ENCODE assay signal across 13 mouse cellular contexts in genomic region chr7:78883726-78884060, GRCm38 (mm10). TPM values are rescaled to one million over a fixed set of nuclear protein-coding genes. Genes with fewer than 3 reads are reported as not detected.
DNase-seq lines count a peak whose midpoint lies in the region; ATAC-seq and TF ChIP-seq lines count a peak whose summit lies in the region.
"Had no signal": no experiment of that assay in that cellular context is flagged by ENCODE, and none has a peak within 500 bp of the region (broad histone marks: within the 10 kb centered on the region; RNA-seq: fewer than 3 reads in every experiment).

No protein-coding gene starts in this region.

- H3K9me3 ChIP-seq in embryonic facial prominence, embryonic 12.5 days = no peaks in the 10 kb centered on the region
- H3K9me3 ChIP-seq in forebrain, embryonic 12.5 days = no peaks in the 10 kb centered on the region
- no peaks in the 10 kb centered on the region for H3K9me3 ChIP-seq in hindbrain, embryonic 16.5 days (ENCODE audit: control insufficient read depth, low read length)
- no peaks in the 10 kb centered on the region for H3K9me3 ChIP-seq in midbrain, embryonic 16.5 days (replicated peaks; ENCODE audit: control insufficient read depth, low read length, poor library complexity, severe bottlenecking)
- H3K9me3 ChIP-seq in lung, postnatal 0 days (ENCODE audit: low read length) = no peaks in the 10 kb centered on the region
- H3K9me3 ChIP-seq: embryonic facial prominence, embryonic 15.5 days; liver, embryonic 15.5 days had no signal

- no peak overlapping the region for H3K27ac ChIP-seq in embryonic facial prominence, embryonic 12.5 days
- peak overlapping the region; percentile 84 for H3K27ac ChIP-seq in forebrain, embryonic 12.5 days
- peak overlapping the region; percentile 85 for H3K27ac ChIP-seq in hindbrain, embryonic 16.5 days (ENCODE audit: low read depth, low read length)
- peak overlapping the region; percentile 95 for H3K27ac ChIP-seq in midbrain, embryonic 16.5 days (ENCODE audit: low read length)
- H3K27ac ChIP-seq in lung, postnatal 0 days (ENCODE audit: low read length) = no peak overlapping the region
- H3K27ac ChIP-seq: embryonic facial prominence, embryonic 15.5 days; liver, embryonic 15.5 days had no signal

- peaks cover 59% of the 10 kb centered on the region for H3K27me3 ChIP-seq in embryonic facial prominence, embryonic 12.5 days
- peaks cover 6% of the 10 kb centered on the region for H3K27me3 ChIP-seq in forebrain, embryonic 12.5 days
- no peaks in the 10 kb centered on the region for H3K27me3 ChIP-seq in hindbrain, embryonic 16.5 days (replicated peaks; ENCODE audit: control insufficient read depth, insufficient read depth, low read length)
- no peaks in the 10 kb centered on the region for H3K27me3 ChIP-seq in midbrain, embryonic 16.5 days (ENCODE audit: control insufficient read depth, insufficient read depth, low read depth, low read length)
- peaks cover 27% of the 10 kb centered on the region for H3K27me3 ChIP-seq in lung, postnatal 0 days (replicated peaks; ENCODE audit: insufficient read depth, low read length)

- no peak overlapping the region for H3K9ac ChIP-seq in embryonic facial prominence, embryonic 12.5 days
- H3K9ac ChIP-seq in forebrain, embryonic 12.5 days = peak overlapping the region; percentile 68
- peak overlapping the region; percentile 74 for H3K9ac ChIP-seq in hindbrain, embryonic 16.5 days (ENCODE audit: low read depth, low read length)
- peak overlapping the region; percentile 72 for H3K9ac ChIP-seq in midbrain, embryonic 16.5 days (ENCODE audit: low read depth, low read length)
- no peak overlapping the region for H3K9ac ChIP-seq in lung, postnatal 0 days (replicated peaks; ENCODE audit: low read depth)
- H3K9ac ChIP-seq: embryonic facial prominence, embryonic 15.5 days; liver, embryonic 15.5 days had no signal

- 9% methylated on average over 8 of the region's 8 CpGs for WGBS in embryonic facial prominence, embryonic 12.5 days
- WGBS in forebrain, embryonic 12.5 days = 1% methylated on average over 8 of the region's 8 CpGs
- WGBS in hindbrain, embryonic 16.5 days = under 1% methylated on average over 8 of the region's 8 CpGs
- WGBS in midbrain, embryonic 16.5 days = 1% methylated on average over 8 of the region's 8 CpGs
- 11% methylated on average over 8 of the region's 8 CpGs for WGBS in lung, postnatal 0 days

- H3K36me3 ChIP-seq in embryonic facial prominence, embryonic 12.5 days = no peaks in the 10 kb centered on the region
- H3K36me3 ChIP-seq in forebrain, embryonic 12.5 days (replicated peaks) = 0 out of 2 replicates have a peak, but pooled peaks cover 3% of the 10 kb centered on the region
- H3K36me3 ChIP-seq in hindbrain, embryonic 16.5 days (ENCODE audit: control insufficient read depth, insufficient read depth, low read length) = no peaks in the 10 kb centered on the region
- no peaks in the 10 kb centered on the region for H3K36me3 ChIP-seq in midbrain, embryonic 16.5 days (ENCODE audit: control insufficient read depth, insufficient read depth, low read length)
- no peaks in the 10 kb centered on the region for H3K36me3 ChIP-seq in lung, postnatal 0 days (ENCODE audit: insufficient read depth, low read length)
- H3K36me3 ChIP-seq: embryonic facial prominence, embryonic 15.5 days; liver, embryonic 15.5 days had no signal

- peaks cover 25% of the 10 kb centered on the region; the same call in 1 of the 2 replicates for H3K4me1 ChIP-seq in embryonic facial prominence, embryonic 12.5 days
- peaks cover 70% of the 10 kb centered on the region for H3K4me1 ChIP-seq in forebrain, embryonic 12.5 days
- H3K4me1 ChIP-seq in hindbrain, embryonic 16.5 days (ENCODE audit: control insufficient read depth, insufficient read depth, low read depth, low read length) = peaks cover 41% of the 10 kb centered on the region
- peaks cover 45% of the 10 kb centered on the region for H3K4me1 ChIP-seq in midbrain, embryonic 16.5 days (ENCODE audit: control insufficient read depth, insufficient read depth, low read length)
- H3K4me1 ChIP-seq in lung, postnatal 0 days (ENCODE audit: insufficient read depth, low read depth, low read length) = no peaks in the 10 kb centered on the region
- H3K4me1 ChIP-seq: liver, embryonic 15.5 days had no signal

- TF ChIP-seq CTCF in lung, postnatal 0 days (IDR thresholded peaks at IDR 0.05) = no peak

- H3K4me2 ChIP-seq in embryonic facial prominence, embryonic 12.5 days (replicated peaks) = peak overlapping the region; percentile 56
- peak overlapping the region; percentile 87 for H3K4me2 ChIP-seq in forebrain, embryonic 12.5 days
- peak overlapping the region; percentile 77 for H3K4me2 ChIP-seq in hindbrain, embryonic 16.5 days (ENCODE audit: low read length)
- H3K4me2 ChIP-seq in midbrain, embryonic 16.5 days (ENCODE audit: low read length) = peak overlapping the region; percentile 61
- no peak overlapping the region for H3K4me2 ChIP-seq in lung, postnatal 0 days (replicated peaks; ENCODE audit: low read depth, low read length)
- H3K4me2 ChIP-seq: liver, embryonic 15.5 days had no signal

- no peak for DNase-seq in lung, postnatal 0 days (ENCODE audit: low spot score)
- DNase-seq in cerebellum, adult 18-20 months = no peak
- no peak for DNase-seq in frontal cortex, adult 2 months (ENCODE audit: extremely low spot score in 1 of 2, low spot score in 1 of 2)
- DNase-seq: adrenal gland, postnatal 25 days; cerebellum, adult 11-12 months; kidney, postnatal 14 days; thymus, adult 18-20 months had no signal

- no peak for ATAC-seq in embryonic facial prominence, embryonic 12.5 days (ENCODE audit: insufficient number of reproducible peaks, insufficient read depth, low FRiP score, low TSS enrichment)
- no peak for ATAC-seq in forebrain, embryonic 12.5 days (ENCODE audit: low FRiP score)
- ATAC-seq in hindbrain, embryonic 16.5 days = no peak
- no peak for ATAC-seq in midbrain, embryonic 16.5 days
- no peak for ATAC-seq in lung, postnatal 0 days

- TF ChIP-seq EP300 in lung, postnatal 0 days (IDR thresholded peaks at IDR 0.05) = no peak

- peak overlapping the region; percentile 26 for H3K4me3 ChIP-seq in embryonic facial prominence, embryonic 12.5 days
- H3K4me3 ChIP-seq in forebrain, embryonic 12.5 days (replicated peaks) = peak overlapping the region; percentile 58
- peak overlapping the region; percentile 64 for H3K4me3 ChIP-seq in hindbrain, embryonic 16.5 days (ENCODE audit: low read length)
- peak overlapping the region; percentile 75 for H3K4me3 ChIP-seq in midbrain, embryonic 16.5 days (ENCODE audit: low read depth, low read length)
- H3K4me3 ChIP-seq in lung, postnatal 0 days (ENCODE audit: low read depth, low read length) = no peak overlapping the region
- H3K4me3 ChIP-seq: liver, embryonic 15.5 days had no signal

RNA-seq across cellular contexts. Expression of gene Aen, which starts 12.0 kb away (rescaled TPM):
- polyA plus RNA-seq in embryonic facial prominence, embryonic 12.5 days (2016; fragmentation: Nextera tagmentation; extraction: Ambion mirVana) = 43.4 and 45.8 TPM in 2 replicates
- 55.2 and 57.4 TPM in 2 replicates for polyA plus RNA-seq in forebrain, embryonic 12.5 days (2016; fragmentation: Nextera tagmentation; extraction: Ambion mirVana)
- 57.7 and 65.3 TPM in 2 replicates for polyA plus RNA-seq in hindbrain, embryonic 16.5 days (2015; fragmentation: Nextera tagmentation; extraction: Ambion mirVana)
- polyA plus RNA-seq in midbrain, embryonic 16.5 days (2015; fragmentation: Nextera tagmentation; extraction: Ambion mirVana) = 48.5 and 54.0 TPM in 2 replicates
- 19.9 and 20.0 TPM in 2 replicates for polyA plus RNA-seq in lung, postnatal 0 days (2015; fragmentation: Nextera tagmentation; extraction: Ambion mirVana)
- 23.0 and 24.1 TPM in 2 replicates for polyA plus RNA-seq in frontal cortex, adult 2 months (2012; rRNA removed)

RNA-seq across cellular contexts. Expression of gene Isg20, which starts 29.5 kb away (rescaled TPM):
- polyA plus RNA-seq in embryonic facial prominence, embryonic 12.5 days (2016; fragmentation: Nextera tagmentation; extraction: Ambion mirVana) = 0.59 TPM in 1 of 2 replicates, not detected in the other
- polyA plus RNA-seq in forebrain, embryonic 12.5 days (2016; fragmentation: Nextera tagmentation; extraction: Ambion mirVana) = 0.29 TPM in 1 of 2 replicates, not detected in the other
- polyA plus RNA-seq in hindbrain, embryonic 16.5 days (2015; fragmentation: Nextera tagmentation; extraction: Ambion mirVana) = 1.6 and 2.1 TPM in 2 replicates
- 1.1 and 2.7 TPM in 2 replicates for polyA plus RNA-seq in midbrain, embryonic 16.5 days (2015; fragmentation: Nextera tagmentation; extraction: Ambion mirVana)
- 31.0 and 38.5 TPM in 2 replicates for polyA plus RNA-seq in lung, postnatal 0 days (2015; fragmentation: Nextera tagmentation; extraction: Ambion mirVana)
- polyA plus RNA-seq in frontal cortex, adult 2 months (2012; rRNA removed) = 3.1 and 4.7 TPM in 2 replicates

RNA-seq across cellular contexts. Expression of gene Det1, which starts 36.6 kb away (rescaled TPM):
- polyA plus RNA-seq in embryonic facial prominence, embryonic 12.5 days (2016; fragmentation: Nextera tagmentation; extraction: Ambion mirVana) = 23.7 and 24.8 TPM in 2 replicates
- polyA plus RNA-seq in forebrain, embryonic 12.5 days (2016; fragmentation: Nextera tagmentation; extraction: Ambion mirVana) = 22.2 and 23.3 TPM in 2 replicates
- 9.9 and 12.1 TPM in 2 replicates for polyA plus RNA-seq in hindbrain, embryonic 16.5 days (2015; fragmentation: Nextera tagmentation; extraction: Ambion mirVana)
- 14.0 and 14.1 TPM in 2 replicates for polyA plus RNA-seq in midbrain, embryonic 16.5 days (2015; fragmentation: Nextera tagmentation; extraction: Ambion mirVana)
- 7.8 and 8.5 TPM in 2 replicates for polyA plus RNA-seq in lung, postnatal 0 days (2015; fragmentation: Nextera tagmentation; extraction: Ambion mirVana)
- 6.5 and 7.0 TPM in 2 replicates for polyA plus RNA-seq in frontal cortex, adult 2 months (2012; rRNA removed)

Comparison
In these comparisons a context has a peak if more than half of its experiments do, and no peak if none do; other contexts are left out.
1. H3K27ac ChIP-seq: peak in forebrain, embryonic 12.5 days (single experiment), hindbrain, embryonic 16.5 days (single experiment) and midbrain, embryonic 16.5 days (single experiment); none in embryonic facial prominence, embryonic 12.5 days (single experiment) and lung, postnatal 0 days (single experiment).
2. H3K9ac ChIP-seq: peak in forebrain, embryonic 12.5 days (single experiment), hindbrain, embryonic 16.5 days (single experiment) and midbrain, embryonic 16.5 days (single experiment); none in embryonic facial prominence, embryonic 12.5 days (single experiment) and lung, postnatal 0 days (single experiment).